Mouse (Mus musculus) small intestine, adult 2 months (tissue): ENCODE measurements around the gene Arl15. TPM values are rescaled to one million over a fixed set of nuclear protein-coding genes. Genes with fewer than 3 reads are reported as not detected.

Source experiments
- H3K27ac ChIP-seq: fragments of 200-500 bp; 2 replicates; pipeline ENCODE4 v1.5.1; 2012; ENCODE audit warnings: low read depth, low read length, control low read depth, inconsistent platforms; ENCODE audit not compliant: insufficient read depth
- H3K27me3 ChIP-seq: fragments of 200-500 bp; 2 replicates; pipeline ENCODE4 v1.6.1; 2012; ENCODE audit warnings: mild to moderate bottlenecking, moderate library complexity, low read length, inconsistent platforms; ENCODE audit not compliant: control insufficient read depth, insufficient read depth
- H3K36me3 ChIP-seq: fragments of 200-500 bp; 2 replicates; pipeline ENCODE4 v1.6.1; 2012; ENCODE audit warnings: mild to moderate bottlenecking, low read length, control low read depth, inconsistent platforms; ENCODE audit not compliant: control insufficient read depth, insufficient read depth
- H3K4me1 ChIP-seq: fragments of 200-500 bp; 2 replicates; pipeline ENCODE4 v1.6.1; 2012; ENCODE audit warnings: low read length, inconsistent platforms, mixed read lengths; ENCODE audit not compliant: control insufficient read depth, insufficient read depth, insufficient read length
- H3K4me3 ChIP-seq: fragments of 200-500 bp; 2 replicates; pipeline ENCODE4 v1.5.1; 2012; ENCODE audit warnings: low read depth, mild to moderate bottlenecking, control low read depth, inconsistent platforms, low read length, moderate library complexity
- CTCF ChIP-seq: fragments of 200-500 bp; IDR thresholded peaks from 2 replicates; pipeline ENCODE4 v1.5.1; 2012; ENCODE audit warnings: low read depth, mild to moderate bottlenecking, control low read depth, inconsistent platforms, low read length, moderate library complexity, mixed read lengths; ENCODE audit not compliant: insufficient replicate concordance, insufficient read length; ENCODE audit errors: extremely low read depth
- POLR2A ChIP-seq: fragments of 200-500 bp; IDR thresholded peaks from 2 replicates; pipeline ENCODE4 v1.6.1; 2012; ENCODE audit warnings: low read depth, mild to moderate bottlenecking, control low read depth, inconsistent platforms, low read length, moderate library complexity
- WGBS: fragments of 180-500 bp; shearing (Covaris S2); methylation state at CpG from one replicate; pipeline ENCODE4 v1.1.7; 2018; 5-methylcytosine and 5-hydroxymethylcytosine counted together
- polyA plus RNA-seq: library from polyadenylated mRNA; depleted of rRNA; stranded (reverse); fragments of >200 nt; gene quantifications from 2 replicates; pipeline ENCODE4 v1.2.3, GENCODE M21; 2012

Gene Arl15
- polyA plus RNA-seq, 1 experiment: 2.0 TPM

- Histone ChIP-seq H3K4me1 (peaks cover 2% of the 10 kb centered on the region; the same call in 1 of the 2 replicates), H3K27ac (no peak overlapping the region), H3K36me3 (no peaks in the 10 kb centered on the region), H3K4me3 (no peak overlapping the region), H3K27me3 (no peaks in the 10 kb centered on the region)
- WGBS: 37% methylated on average over 4 of the region's 4 CpGs
- TF ChIP-seq CTCF: no peak
- TF ChIP-seq POLR2A: no peak
These were observed 153.2 kb downstream of the Arl15 start for GRCm38 (mm10) chr13:113947546-113947945.

GRCm38 (mm10) chr13:113949708-113950107 is 155.4 kb downstream of the Arl15 start:
- WGBS: 78% methylated on average over 5 of the region's 5 CpGs
- no peak for TF ChIP-seq POLR2A
- no peak for TF ChIP-seq CTCF
- no peak overlapping the region for H3K27ac ChIP-seq

GRCm38 (mm10) chr13:113950131-113950530 is 155.8 kb downstream of the Arl15 start:
- Histone ChIP-seq H3K4me1 (peaks cover 2% of the 10 kb centered on the region; the same call in 1 of the 2 replicates), H3K36me3 (no peaks in the 10 kb centered on the region), H3K4me3 (no peak overlapping the region), H3K27me3 (no peaks in the 10 kb centered on the region), H3K27ac (no peak overlapping the region)
- 74% methylated on average over 6 of the region's 6 CpGs for WGBS
- TF ChIP-seq CTCF: no peak
- no peak for TF ChIP-seq POLR2A

More at GRCm38 (mm10) chr13:113949708-113950107, 155.4 kb downstream of the Arl15 start:
- Histone ChIP-seq H3K36me3 (no peaks in the 10 kb centered on the region), H3K27me3 (no peaks in the 10 kb centered on the region), H3K4me1 (peaks cover 2% of the 10 kb centered on the region; the same call in 1 of the 2 replicates), H3K4me3 (no peak overlapping the region)

- H3K27me3 ChIP-seq: no peaks in the 10 kb centered on the region
- TF ChIP-seq CTCF (no peak), POLR2A (no peak)
- H3K4me3 ChIP-seq: no peak overlapping the region
- H3K36me3 ChIP-seq: no peaks in the 10 kb centered on the region
- WGBS: 87% methylated on average over 4 of the region's 4 CpGs
- H3K4me1 ChIP-seq: no peaks in the 10 kb centered on the region
- H3K27ac ChIP-seq: no peak overlapping the region
These were observed 163.1 kb downstream of the Arl15 start for GRCm38 (mm10) chr13:113957438-113957837.

- Histone ChIP-seq H3K4me3 (no peak overlapping the region), H3K27ac (no peak overlapping the region), H3K4me1 (no peaks in the 10 kb centered on the region), H3K27me3 (no peaks in the 10 kb centered on the region), H3K36me3 (0 out of 2 replicates have a peak, but pooled peaks cover 1% of the 10 kb centered on the region)
- 90% methylated on average over 9 of the region's 9 CpGs for WGBS
- TF ChIP-seq POLR2A (no peak), CTCF (no peak)
These were observed 170.6 kb downstream of the Arl15 start for GRCm38 (mm10) chr13:113964945-113965344.

- H3K36me3 ChIP-seq: 0 out of 2 replicates have a peak, but pooled peaks cover 1% of the 10 kb centered on the region
- no peak overlapping the region for H3K4me3 ChIP-seq
- WGBS: 65% methylated on average over 5 of the region's 5 CpGs
- no peaks in the 10 kb centered on the region for H3K4me1 ChIP-seq
- no peak overlapping the region for H3K27ac ChIP-seq
- H3K27me3 ChIP-seq: no peaks in the 10 kb centered on the region
- TF ChIP-seq POLR2A: no peak
- TF ChIP-seq CTCF: no peak
These were observed 176.4 kb downstream of the Arl15 start for GRCm38 (mm10) chr13:113970706-113971105.

GRCm38 (mm10) chr13:113972401-113972800 is 178.1 kb downstream of the Arl15 start:
- H3K4me3 ChIP-seq: no peak overlapping the region
- no peak overlapping the region for H3K27ac ChIP-seq
- no peaks in the 10 kb centered on the region for H3K4me1 ChIP-seq
- no peak for TF ChIP-seq CTCF
- TF ChIP-seq POLR2A: no peak
- H3K27me3 ChIP-seq: no peaks in the 10 kb centered on the region
- WGBS: 92% methylated on average over 7 of the region's 7 CpGs
- 0 out of 2 replicates have a peak, but pooled peaks cover 1% of the 10 kb centered on the region for H3K36me3 ChIP-seq

GRCm38 (mm10) chr13:113974866-113975265 is 180.6 kb downstream of the Arl15 start:
- Histone ChIP-seq H3K4me1 (no peaks in the 10 kb centered on the region), H3K36me3 (no peaks in the 10 kb centered on the region), H3K27me3 (no peaks in the 10 kb centered on the region), H3K27ac (no peak overlapping the region), H3K4me3 (no peak overlapping the region)
- WGBS: 86% methylated on average over 1 of the region's 1 CpGs
- no peak for TF ChIP-seq CTCF
